Mouse (Mus musculus) small intestine, adult 2 months (tissue): ENCODE results near the gene Asl. TPM values are rescaled to one million over a fixed set of nuclear protein-coding genes. Genes with fewer than 3 reads are reported as not detected.
A peak's percentile ranks its signal among the peaks of the same experiment; 100 is the strongest.

ENCODE experiments used
- H3K27ac ChIP-seq: fragments of 200-500 bp; 2 replicates; pipeline ENCODE4 v1.5.1; 2012; ENCODE audit warnings: low read depth, low read length, control low read depth, inconsistent platforms; ENCODE audit not compliant: insufficient read depth
- H3K27me3 ChIP-seq: fragments of 200-500 bp; 2 replicates; pipeline ENCODE4 v1.6.1; 2012; ENCODE audit warnings: mild to moderate bottlenecking, moderate library complexity, low read length, inconsistent platforms; ENCODE audit not compliant: control insufficient read depth, insufficient read depth
- H3K36me3 ChIP-seq: fragments of 200-500 bp; 2 replicates; pipeline ENCODE4 v1.6.1; 2012; ENCODE audit warnings: mild to moderate bottlenecking, low read length, control low read depth, inconsistent platforms; ENCODE audit not compliant: control insufficient read depth, insufficient read depth
- H3K4me1 ChIP-seq: fragments of 200-500 bp; 2 replicates; pipeline ENCODE4 v1.6.1; 2012; ENCODE audit warnings: low read length, inconsistent platforms, mixed read lengths; ENCODE audit not compliant: control insufficient read depth, insufficient read depth, insufficient read length
- H3K4me3 ChIP-seq: fragments of 200-500 bp; 2 replicates; pipeline ENCODE4 v1.5.1; 2012; ENCODE audit warnings: low read depth, mild to moderate bottlenecking, control low read depth, inconsistent platforms, low read length, moderate library complexity
- CTCF ChIP-seq: fragments of 200-500 bp; IDR thresholded peaks from 2 replicates; pipeline ENCODE4 v1.5.1; 2012; ENCODE audit warnings: low read depth, mild to moderate bottlenecking, control low read depth, inconsistent platforms, low read length, moderate library complexity, mixed read lengths; ENCODE audit not compliant: insufficient replicate concordance, insufficient read length; ENCODE audit errors: extremely low read depth
- POLR2A ChIP-seq: fragments of 200-500 bp; IDR thresholded peaks from 2 replicates; pipeline ENCODE4 v1.6.1; 2012; ENCODE audit warnings: low read depth, mild to moderate bottlenecking, control low read depth, inconsistent platforms, low read length, moderate library complexity
- WGBS: fragments of 180-500 bp; shearing (Covaris S2); methylation state at CpG from one replicate; pipeline ENCODE4 v1.1.7; 2018; 5-methylcytosine and 5-hydroxymethylcytosine counted together
- polyA plus RNA-seq: library from polyadenylated mRNA; depleted of rRNA; stranded (reverse); fragments of >200 nt; gene quantifications from 2 replicates; pipeline ENCODE4 v1.2.3, GENCODE M21; 2012

Gene Asl
- polyA plus RNA-seq, 1 experiment: 54.6 TPM

- no peak overlapping the region for H3K27ac ChIP-seq
- 94% methylated on average over 1 of the region's 1 CpGs for WGBS
- H3K4me1 ChIP-seq: no peaks in the 10 kb centered on the region
- no peak for TF ChIP-seq CTCF
- no peak overlapping the region for H3K4me3 ChIP-seq
- H3K27me3 ChIP-seq: no peaks in the 10 kb centered on the region
- no peaks in the 10 kb centered on the region for H3K36me3 ChIP-seq
Observed at GRCm38 (mm10) chr5:130065579-130065978, 36.5 kb upstream of the Asl start.

- WGBS: 63% methylated on average over 2 of the region's 2 CpGs
- TF ChIP-seq CTCF (no peak), POLR2A (no peak)
Observed at GRCm38 (mm10) chr5:130063760-130064159, 34.7 kb upstream of the Asl start.

GRCm38 (mm10) chr5:130062096-130062495, 33.0 kb upstream of the Asl start:
- Histone ChIP-seq H3K36me3 (peaks cover 2% of the 10 kb centered on the region), H3K27me3 (no peaks in the 10 kb centered on the region), H3K4me1 (no peaks in the 10 kb centered on the region), H3K27ac (no peak overlapping the region), H3K4me3 (no peak overlapping the region)
- TF ChIP-seq POLR2A: no peak
- no peak for TF ChIP-seq CTCF
- WGBS: 58% methylated on average over 2 of the region's 2 CpGs

More at GRCm38 (mm10) chr5:130063760-130064159, 34.7 kb upstream of the Asl start:
- peaks cover 2% of the 10 kb centered on the region for H3K36me3 ChIP-seq
- no peaks in the 10 kb centered on the region for H3K27me3 ChIP-seq
- no peak overlapping the region for H3K27ac ChIP-seq
- no peak overlapping the region for H3K4me3 ChIP-seq
- no peaks in the 10 kb centered on the region for H3K4me1 ChIP-seq

GRCm38 (mm10) chr5:130060329-130060665, 31.2 kb upstream of the Asl start:
- peaks cover 2% of the 10 kb centered on the region for H3K36me3 ChIP-seq
- no peaks in the 10 kb centered on the region for H3K27me3 ChIP-seq
- H3K27ac ChIP-seq: no peak overlapping the region
- 55% methylated on average over 4 of the region's 4 CpGs for WGBS
- no peak overlapping the region for H3K4me3 ChIP-seq
- H3K4me1 ChIP-seq: no peaks in the 10 kb centered on the region
- no peak for TF ChIP-seq CTCF
- no peak for TF ChIP-seq POLR2A

- Histone ChIP-seq H3K27me3 (no peaks in the 10 kb centered on the region), H3K4me3 (no peak overlapping the region), H3K4me1 (no peaks in the 10 kb centered on the region), H3K27ac (peak overlapping the region; percentile 10), H3K36me3 (peaks cover 2% of the 10 kb centered on the region)
- 75% methylated on average over 12 of the region's 12 CpGs for WGBS
- TF ChIP-seq POLR2A (no peak), CTCF (no peak)
Observed at GRCm38 (mm10) chr5:130059413-130060328, 30.6 kb upstream of the Asl start.

GRCm38 (mm10) chr5:130056303-130056702, 27.3 kb upstream of the Asl start:
- WGBS: 83% methylated on average over 2 of the region's 2 CpGs

GRCm38 (mm10) chr5:130055688-130056087, 26.6 kb upstream of the Asl start:
- WGBS: 81% methylated on average over 4 of the region's 4 CpGs
- Histone ChIP-seq H3K27ac (no peak overlapping the region), H3K27me3 (no peaks in the 10 kb centered on the region), H3K4me3 (no peak overlapping the region), H3K4me1 (no peaks in the 10 kb centered on the region), H3K36me3 (peaks cover 12% of the 10 kb centered on the region)
- TF ChIP-seq POLR2A (no peak), CTCF (no peak)

More at GRCm38 (mm10) chr5:130056303-130056702, 27.3 kb upstream of the Asl start:
- Histone ChIP-seq H3K36me3 (peaks cover 7% of the 10 kb centered on the region), H3K4me3 (no peak overlapping the region), H3K27me3 (no peaks in the 10 kb centered on the region), H3K27ac (no peak overlapping the region), H3K4me1 (no peaks in the 10 kb centered on the region)
- TF ChIP-seq POLR2A (no peak), CTCF (no peak)
